Mouse (Mus musculus) liver, adult 2 months (tissue): ENCODE measurements around the gene Sox8. TPM values are rescaled to one million over a fixed set of nuclear protein-coding genes. Genes with fewer than 3 reads are reported as not detected.

Experiments
- DNase-seq: peaks from one replicate; pipeline ENCODE4 v3.0.0-alpha.2; 2011; ENCODE audit warnings: low read depth, low spot score; ENCODE audit errors: extremely low read depth
- H3K27ac ChIP-seq: fragments of 200-500 bp; replicated peaks from 2 replicates; pipeline ENCODE4 v1.5.1; 2012; ENCODE audit warnings: low read depth, mild to moderate bottlenecking, control low read depth, inconsistent platforms, low read length; ENCODE audit not compliant: insufficient read depth
- H3K27me3 ChIP-seq: fragments of 200-500 bp; 2 replicates; pipeline ENCODE4 v1.6.1; 2012; ENCODE audit warnings: mild to moderate bottlenecking, moderate library complexity, low read length, inconsistent platforms; ENCODE audit not compliant: control insufficient read depth, insufficient read depth
- H3K36me3 ChIP-seq: fragments of 200-500 bp; 2 replicates; pipeline ENCODE4 v1.6.1; 2012; ENCODE audit warnings: low read length, inconsistent platforms; ENCODE audit not compliant: control insufficient read depth, insufficient read depth
- H3K4me1 ChIP-seq: fragments of 200-500 bp; 2 replicates; pipeline ENCODE4 v1.6.1; 2011; ENCODE audit warnings: low read length; ENCODE audit not compliant: control insufficient read depth, insufficient read depth
- H3K4me3 ChIP-seq: fragments of 200-500 bp; 2 replicates; pipeline ENCODE4 v1.5.1; 2011; ENCODE audit warnings: low read depth, mild to moderate bottlenecking, control low read depth, low read length, moderate library complexity; ENCODE audit not compliant: insufficient read depth
- H3K79me2 ChIP-seq: fragments of 200-500 bp; 2 replicates; pipeline ENCODE4 v1.6.1; 2012; ENCODE audit warnings: inconsistent platforms, mild to moderate bottlenecking, low read length, moderate library complexity; ENCODE audit not compliant: control insufficient read depth, insufficient read depth
- H3K9ac ChIP-seq: fragments of 200-500 bp; 2 replicates; pipeline ENCODE4 v1.6.1; 2012; ENCODE audit warnings: low read depth, mild to moderate bottlenecking, control low read depth, inconsistent platforms, low read length
- CTCF ChIP-seq: fragments of 200-500 bp; IDR thresholded peaks from 2 replicates; pipeline ENCODE4 v1.5.1; 2011; ENCODE audit warnings: low read depth, low read length, control low read depth
- POLR2A ChIP-seq: fragments of 200-500 bp; IDR thresholded peaks from 2 replicates; pipeline ENCODE4 v1.6.1; 2011; ENCODE audit warnings: low read length, control low read depth; ENCODE audit not compliant: insufficient read depth; ENCODE audit errors: extremely low read depth
- WGBS: fragments of 180-500 bp; shearing (Covaris S2); methylation state at CpG from one replicate; pipeline ENCODE4 v1.1.7; 2018; 5-methylcytosine and 5-hydroxymethylcytosine counted together
- polyA plus RNA-seq: library from polyadenylated mRNA; depleted of rRNA; stranded (reverse); fragments of >200 nt; gene quantifications from 2 replicates; pipeline ENCODE4 v1.2.3, GENCODE M21; 2012; rRNA removed
- total RNA-seq: library from RNA; depleted of rRNA; stranded (reverse); fragments of >200 nt; gene quantifications from 2 replicates; pipeline ENCODE4 v1.2.3, GENCODE M21; 2014; rRNA removed

Sox8 gene
- total and polyA plus RNA-seq, 2 experiments = not detected

GRCm38 (mm10) chr17:25522080-25522479, 48.4 kb downstream of the Sox8 start:
- Histone ChIP-seq H3K27me3 (no peaks in the 10 kb centered on the region), H3K4me1 (no peaks in the 10 kb centered on the region), H3K4me3 (no peak overlapping the region), H3K79me2 (no peaks in the 10 kb centered on the region), H3K9ac (no peak overlapping the region), H3K27ac (no peak overlapping the region), H3K36me3 (no peaks in the 10 kb centered on the region)
- TF ChIP-seq POLR2A (no peak), CTCF (no peak)
- no peak for DNase-seq
- 80% methylated on average over 12 of the region's 12 CpGs for WGBS

GRCm38 (mm10) chr17:25520492-25520891, 50.0 kb downstream of the Sox8 start:
- TF ChIP-seq CTCF (no peak), POLR2A (no peak)
- H3K27me3 ChIP-seq = no peaks in the 10 kb centered on the region
- no peak overlapping the region for H3K27ac ChIP-seq
- 62% methylated on average over 9 of the region's 9 CpGs for whole genome bisulfite sequencing
- no peaks in the 10 kb centered on the region for H3K79me2 ChIP-seq
- no peaks in the 10 kb centered on the region for H3K36me3 ChIP-seq
- H3K4me3 ChIP-seq = no peak overlapping the region
- no peaks in the 10 kb centered on the region for H3K4me1 ChIP-seq
- H3K9ac ChIP-seq = no peak overlapping the region
- DNase-seq = no peak

- no peak for DNase-seq
- Histone ChIP-seq H3K27me3 (no peaks in the 10 kb centered on the region), H3K27ac (no peak overlapping the region), H3K36me3 (no peaks in the 10 kb centered on the region), H3K4me1 (no peaks in the 10 kb centered on the region), H3K9ac (no peak overlapping the region), H3K4me3 (no peak overlapping the region), H3K79me2 (no peaks in the 10 kb centered on the region)
- TF ChIP-seq POLR2A (no peak), CTCF (no peak)
- WGBS = 92% methylated on average over 5 of the region's 5 CpGs
Observed at GRCm38 (mm10) chr17:25519511-25519910, 51.0 kb downstream of the Sox8 start.

- Histone ChIP-seq H3K27ac (no peak overlapping the region), H3K27me3 (no peaks in the 10 kb centered on the region), H3K36me3 (no peaks in the 10 kb centered on the region), H3K9ac (no peak overlapping the region), H3K4me1 (no peaks in the 10 kb centered on the region), H3K79me2 (no peaks in the 10 kb centered on the region), H3K4me3 (no peak overlapping the region)
- no peak for TF ChIP-seq POLR2A
- TF ChIP-seq CTCF = no peak
- WGBS = 89% methylated on average over 17 of the region's 17 CpGs
- DNase-seq = no peak
Observed at GRCm38 (mm10) chr17:25518144-25518543, 52.3 kb downstream of the Sox8 start.

GRCm38 (mm10) chr17:25516315-25516714, 54.2 kb downstream of the Sox8 start:
- WGBS = 24% methylated on average over 5 of the region's 5 CpGs

More at GRCm38 (mm10) chr17:25516315-25516714, 54.2 kb downstream of the Sox8 start:
- no peaks in the 10 kb centered on the region for H3K4me1 ChIP-seq
- H3K9ac ChIP-seq = no peak overlapping the region
- DNase-seq = no peak
- H3K27me3 ChIP-seq = no peaks in the 10 kb centered on the region
- H3K79me2 ChIP-seq = no peaks in the 10 kb centered on the region
- H3K27ac ChIP-seq = no peak overlapping the region
- no peak overlapping the region for H3K4me3 ChIP-seq
- TF ChIP-seq POLR2A (no peak), CTCF (no peak)
- H3K36me3 ChIP-seq = no peaks in the 10 kb centered on the region

Other genes with a start within 250 kb of the Sox8 start
- not detected in 2 replicates for gene Tpsab1, start 225.1 kb downstream of the Sox8 start, total RNA-seq
- not detected in 2 replicates for gene Tpsab1, start 225.1 kb downstream of the Sox8 start, polyA plus RNA-seq
- gene Tpsb2, start 204.4 kb downstream of the Sox8 start, total RNA-seq = not detected in 2 replicates
- not detected in 2 replicates for gene Tpsb2, start 204.4 kb downstream of the Sox8 start, polyA plus RNA-seq
- not detected in 2 replicates for gene Tpsg1, start 201.4 kb downstream of the Sox8 start, total RNA-seq
- 0.12 TPM in 1 of 2 replicates, not detected in the other for gene Tpsg1, start 201.4 kb downstream of the Sox8 start, polyA plus RNA-seq
- 0.27 TPM in 1 of 2 replicates, not detected in the other for gene Cacna1h, start 136.9 kb downstream of the Sox8 start, total RNA-seq
- gene Cacna1h, start 136.9 kb downstream of the Sox8 start, polyA plus RNA-seq = 0.02 and 0.05 TPM in 2 replicates
- not detected in 2 replicates for gene Tekt4, start 116.1 kb downstream of the Sox8 start, total RNA-seq
- gene Tekt4, start 116.1 kb downstream of the Sox8 start, polyA plus RNA-seq = not detected in 2 replicates
- not detected in 2 replicates for gene Sstr5, start 73.4 kb downstream of the Sox8 start, total RNA-seq
- not detected in 2 replicates for gene Sstr5, start 73.4 kb downstream of the Sox8 start, polyA plus RNA-seq
- 26.9 and 31.3 TPM in 2 replicates for gene Lmf1, start 8.4 kb upstream of the Sox8 start, total RNA-seq
- gene Lmf1, start 8.4 kb upstream of the Sox8 start, polyA plus RNA-seq = 35.2 and 38.4 TPM in 2 replicates
- gene Gng13, start 146.5 kb upstream of the Sox8 start, total RNA-seq = not detected in 2 replicates
- gene Gng13, start 146.5 kb upstream of the Sox8 start, polyA plus RNA-seq = not detected in 2 replicates
- 0.18 and 0.47 TPM in 2 replicates for gene Chtf18, start 156.7 kb upstream of the Sox8 start, total RNA-seq
- 0.31 and 0.35 TPM in 2 replicates for gene Chtf18, start 156.7 kb upstream of the Sox8 start, polyA plus RNA-seq
- 1.0 and 2.1 TPM in 2 replicates for gene Rpusd1, start 157.0 kb upstream of the Sox8 start, total RNA-seq
- gene Rpusd1, start 157.0 kb upstream of the Sox8 start, polyA plus RNA-seq = 7.3 and 9.0 TPM in 2 replicates
- not detected in 2 replicates for gene Mslnl, start 165.4 kb upstream of the Sox8 start, total RNA-seq
- gene Mslnl, start 165.4 kb upstream of the Sox8 start, polyA plus RNA-seq = not detected in 2 replicates
- gene Msln, start 183.7 kb upstream of the Sox8 start, total RNA-seq = 0.34 and 0.74 TPM in 2 replicates
- gene Msln, start 183.7 kb upstream of the Sox8 start, polyA plus RNA-seq = 1.1 and 2.0 TPM in 2 replicates
- gene Narfl, start 203.1 kb upstream of the Sox8 start, total RNA-seq = 14.9 and 20.6 TPM in 2 replicates
- gene Narfl, start 203.1 kb upstream of the Sox8 start, polyA plus RNA-seq = 19.4 and 22.5 TPM in 2 replicates
- gene Haghl, start 215.0 kb upstream of the Sox8 start, total RNA-seq = 6.0 and 6.7 TPM in 2 replicates
- 11.2 and 14.1 TPM in 2 replicates for gene Haghl, start 215.0 kb upstream of the Sox8 start, polyA plus RNA-seq
- gene Ccdc78, start 215.9 kb upstream of the Sox8 start, total RNA-seq = not detected in 2 replicates
- gene Ccdc78, start 215.9 kb upstream of the Sox8 start, polyA plus RNA-seq = 0.06 TPM in 1 of 2 replicates, not detected in the other
- 55.0 and 69.3 TPM in 2 replicates for gene Fam173a, start 222.2 kb upstream of the Sox8 start, total RNA-seq
- 89.3 and 106 TPM in 2 replicates for gene Fam173a, start 222.2 kb upstream of the Sox8 start, polyA plus RNA-seq
- 0.28 and 0.54 TPM in 2 replicates for gene AC134908.4, start 225.0 kb upstream of the Sox8 start, total RNA-seq
- gene AC134908.4, start 225.0 kb upstream of the Sox8 start, polyA plus RNA-seq = 0.35 and 0.37 TPM in 2 replicates
- 11.7 and 22.2 TPM in 2 replicates for gene Metrn, start 226.4 kb upstream of the Sox8 start, total RNA-seq
- gene Metrn, start 226.4 kb upstream of the Sox8 start, polyA plus RNA-seq = 21.6 and 37.1 TPM in 2 replicates
- 0.07 TPM in 1 of 2 replicates, not detected in the other for gene Fbxl16, start 238.4 kb upstream of the Sox8 start, total RNA-seq
- 0.12 and 0.33 TPM in 2 replicates for gene Fbxl16, start 238.4 kb upstream of the Sox8 start, polyA plus RNA-seq